Mouse (Mus musculus) forelimb bud, embryonic 11.5 days (tissue): ENCODE data around the gene Nckap5.
A peak's percentile ranks its signal among the peaks of the same experiment; 100 is the strongest.

Experiments
- DNase-seq: peaks from one replicate; pipeline ENCODE4 v3.0.0-alpha.2; 2012; ENCODE audit warnings: low read depth, low spot score

Nckap5 gene

DNA sequence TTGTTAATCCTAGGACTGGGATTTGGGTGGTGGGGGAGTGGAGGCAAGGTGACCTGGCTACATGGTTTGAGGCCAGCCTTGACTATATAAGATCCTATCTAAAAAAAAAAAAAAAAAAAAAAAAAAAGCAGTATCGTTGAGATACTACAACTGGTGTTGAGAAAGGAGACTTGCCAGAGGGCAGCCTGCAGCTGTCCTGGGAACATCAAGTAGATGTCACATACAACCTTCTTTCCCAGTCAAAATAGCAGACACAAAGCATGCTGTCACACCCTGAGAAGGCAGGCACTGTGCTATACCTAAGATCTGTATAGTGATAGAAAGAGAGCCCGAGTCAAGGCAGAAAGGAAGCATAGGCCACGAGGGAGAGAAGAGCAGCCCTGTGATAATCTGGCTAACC, 204.4 kb downstream of the Nckap5 start:
- no peak for DNase-seq

DNA sequence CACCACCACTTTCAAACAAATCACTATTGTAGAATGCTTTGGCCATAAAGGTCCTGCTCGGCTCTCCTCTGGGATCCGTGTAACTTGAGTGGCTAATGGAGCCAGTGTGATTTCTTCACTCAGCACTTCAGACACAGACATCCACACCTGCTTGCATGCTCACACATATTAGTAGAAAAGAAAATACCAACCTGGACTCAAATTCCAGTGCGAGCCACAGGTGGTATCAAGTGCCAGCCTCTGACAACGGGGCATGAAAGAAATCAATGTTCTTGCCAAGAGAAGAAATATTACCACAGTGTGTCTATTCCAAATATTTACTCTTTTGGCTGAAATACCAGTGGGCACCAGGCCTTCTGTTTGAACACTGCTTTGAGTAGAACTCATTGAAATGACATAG, 208.6 kb downstream of the Nckap5 start:
- no peak for DNase-seq

DNA sequence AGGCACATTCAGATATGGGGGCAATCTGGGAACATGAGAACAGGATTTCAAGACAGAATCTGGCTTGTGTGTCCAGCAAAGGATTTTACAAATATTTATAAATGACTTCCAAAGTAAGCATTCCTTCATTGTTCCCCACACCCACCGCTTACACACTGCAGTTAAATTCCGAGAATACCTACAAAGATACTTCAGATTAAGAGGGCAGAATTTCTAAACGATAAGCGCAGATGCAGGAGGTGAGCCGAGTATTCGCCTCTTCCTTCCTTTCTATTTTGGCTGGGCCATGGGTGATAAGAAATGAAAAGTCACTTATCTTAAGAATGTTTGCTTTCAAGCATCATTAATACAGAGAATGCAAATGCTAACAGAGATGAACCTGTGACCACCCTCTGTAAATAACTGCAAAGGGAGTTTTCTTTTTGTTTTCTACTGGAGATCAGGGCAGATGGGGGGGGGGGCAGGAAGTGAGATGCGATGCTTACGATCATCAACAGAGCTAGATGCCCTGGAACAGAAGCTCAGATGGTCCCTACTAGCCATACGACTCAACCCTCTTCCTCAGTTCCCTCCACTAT, 213.0 kb downstream of the Nckap5 start:
- no peak for DNase-seq

DNA sequence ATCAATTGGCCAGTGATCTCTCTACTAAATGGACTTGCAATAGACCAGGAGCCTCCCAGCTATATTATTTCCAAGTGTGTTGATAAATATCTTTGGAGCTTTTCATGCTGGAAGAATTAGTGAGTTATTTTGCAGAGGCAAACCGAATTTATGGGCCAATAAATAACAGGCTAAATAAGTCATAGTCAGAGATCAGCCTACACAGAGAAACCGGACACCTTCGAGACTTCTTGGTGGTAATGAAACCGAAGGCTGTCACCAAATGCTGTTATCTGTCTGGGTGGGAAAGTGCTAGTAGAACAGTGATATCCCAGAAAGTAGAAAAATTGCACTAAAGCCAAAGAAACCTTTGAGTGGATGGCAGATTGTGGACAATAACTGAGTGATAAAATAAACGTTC, 213.6 kb downstream of the Nckap5 start:
- no peak for DNase-seq

DNA sequence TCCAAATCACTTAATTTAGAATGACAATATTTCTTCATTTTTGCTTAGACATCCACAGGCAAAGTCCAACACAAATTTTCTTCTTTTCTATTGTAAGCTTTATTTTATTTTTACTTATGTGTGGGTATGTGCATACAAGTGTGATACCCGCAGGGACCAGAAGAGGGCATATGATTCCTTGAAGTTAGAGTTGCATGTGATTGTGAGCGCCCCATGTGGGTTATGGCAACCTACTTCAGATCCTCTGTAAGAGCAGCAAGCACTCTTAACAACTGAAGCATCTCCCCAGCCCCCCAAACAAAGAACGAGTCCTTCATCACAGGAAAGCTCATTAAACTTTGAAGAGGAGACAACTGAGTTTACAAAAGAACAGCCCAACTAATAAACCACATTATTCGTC, 217.7 kb downstream of the Nckap5 start:
- no peak for DNase-seq

DNA sequence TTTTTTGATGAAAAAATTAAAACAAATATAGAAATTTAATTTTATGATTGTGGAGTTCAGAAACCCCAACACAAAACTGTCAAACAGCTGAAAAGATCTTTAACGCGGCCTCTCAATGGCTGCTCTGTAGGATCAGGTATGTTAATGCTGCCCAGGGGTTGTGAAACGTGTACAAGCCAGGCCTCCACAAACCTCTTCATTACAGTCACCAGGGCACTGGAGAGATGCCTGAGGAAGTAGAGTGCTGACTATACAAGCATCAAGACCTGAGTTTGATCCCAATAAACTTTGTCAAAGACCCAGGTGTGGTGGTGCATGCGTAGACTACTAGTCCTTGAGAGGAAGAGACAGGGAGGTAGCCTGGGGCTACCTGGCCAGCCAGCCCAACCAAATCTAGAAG, 222.0 kb downstream of the Nckap5 start:
- DNase-seq = no peak

DNA sequence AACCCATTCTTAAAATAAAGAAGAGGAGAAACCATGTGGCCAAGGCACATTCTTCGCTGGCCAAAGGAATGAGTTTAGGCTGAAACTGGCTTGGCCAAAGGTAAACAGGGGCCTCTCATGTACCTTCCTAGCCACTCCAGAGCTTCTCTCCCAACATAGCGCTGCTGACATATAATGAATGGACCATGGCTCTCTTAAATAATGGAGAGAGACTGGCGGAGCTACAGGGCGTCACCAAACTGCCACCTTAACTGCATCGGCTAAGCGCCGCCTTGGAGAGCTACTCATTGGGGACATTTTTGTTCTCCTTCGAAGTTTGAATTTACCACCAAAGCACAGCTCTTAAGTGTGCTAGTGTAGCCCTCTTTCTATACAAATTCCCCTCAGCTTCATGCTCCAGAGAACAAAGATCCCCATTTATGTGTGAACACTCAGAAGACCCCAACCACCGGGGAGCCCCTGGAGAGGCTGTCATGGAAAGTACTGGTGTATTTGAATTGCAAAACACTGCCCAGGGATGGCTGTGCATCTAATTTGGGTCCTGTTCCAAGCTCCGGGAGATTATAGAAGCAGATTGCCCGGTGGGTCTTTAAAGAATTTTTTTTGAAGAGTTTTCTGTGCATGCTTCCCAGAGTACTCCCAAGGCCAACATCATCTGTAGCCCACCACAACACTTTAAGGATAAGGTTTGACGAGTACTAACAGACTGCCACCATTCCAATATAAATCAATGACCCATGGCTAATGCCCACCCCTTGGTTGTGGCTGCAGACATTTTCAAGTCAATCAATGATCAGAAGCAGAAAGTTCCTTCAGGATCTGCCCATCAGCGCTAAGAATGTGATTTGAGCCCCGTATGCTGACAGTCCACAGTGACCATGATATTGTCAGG, 224.2 kb downstream of the Nckap5 start:
- DNase-seq = no peak

DNA sequence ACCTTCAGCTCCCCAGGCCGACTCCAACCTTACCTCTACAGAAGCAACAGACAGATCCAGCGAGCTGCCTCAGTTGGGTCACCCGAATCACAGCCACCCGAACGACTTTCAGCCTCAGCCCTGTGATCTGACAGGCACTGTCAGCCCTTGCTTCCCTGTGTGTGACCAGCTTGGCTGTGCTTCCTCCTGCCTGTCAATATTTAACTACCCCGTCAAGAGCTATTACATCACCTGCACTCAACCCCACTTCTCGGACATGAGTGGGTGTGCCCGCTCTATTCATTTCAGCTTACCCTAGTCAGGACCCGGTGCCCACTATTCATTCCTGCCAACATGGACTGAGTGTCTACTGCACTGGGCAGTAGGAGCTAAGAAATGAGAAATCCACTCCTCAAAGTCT, 226.0 kb downstream of the Nckap5 start:
- DNase-seq = no peak

DNA sequence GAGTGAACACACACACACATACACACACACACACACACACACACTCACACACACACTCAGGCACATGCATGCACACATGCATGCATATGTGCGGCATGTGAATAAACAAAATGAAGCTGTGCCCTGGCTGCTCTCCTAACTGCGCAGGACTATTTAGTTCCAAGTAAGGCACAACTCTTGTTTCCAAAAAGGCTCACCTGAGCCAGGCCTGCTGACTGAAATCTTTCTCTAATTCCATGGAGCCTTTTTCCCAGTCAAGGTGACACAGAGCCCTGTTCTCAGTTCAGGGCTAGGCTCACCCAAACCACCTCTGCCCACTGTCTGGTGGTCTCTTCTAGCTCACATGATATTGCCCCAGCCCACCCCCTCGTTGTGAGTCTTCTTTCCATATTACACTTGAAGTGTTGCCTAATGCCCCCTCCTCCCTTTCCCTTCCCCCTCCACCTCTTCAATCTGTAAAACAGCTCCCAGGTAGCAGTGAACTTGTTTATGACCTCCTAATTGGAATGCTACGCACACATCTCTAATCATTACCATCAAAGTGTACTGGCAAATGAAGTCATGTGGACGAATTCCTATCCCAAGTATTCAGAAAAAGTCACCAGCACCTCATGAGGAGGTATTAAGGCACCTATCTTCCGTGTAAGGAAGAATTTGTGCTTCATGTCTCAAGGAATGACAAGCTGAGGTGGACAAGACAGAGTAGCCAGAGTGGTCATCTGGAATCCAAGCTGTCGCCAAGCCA, 226.7 kb downstream of the Nckap5 start:
- DNase-seq = no peak

DNA sequence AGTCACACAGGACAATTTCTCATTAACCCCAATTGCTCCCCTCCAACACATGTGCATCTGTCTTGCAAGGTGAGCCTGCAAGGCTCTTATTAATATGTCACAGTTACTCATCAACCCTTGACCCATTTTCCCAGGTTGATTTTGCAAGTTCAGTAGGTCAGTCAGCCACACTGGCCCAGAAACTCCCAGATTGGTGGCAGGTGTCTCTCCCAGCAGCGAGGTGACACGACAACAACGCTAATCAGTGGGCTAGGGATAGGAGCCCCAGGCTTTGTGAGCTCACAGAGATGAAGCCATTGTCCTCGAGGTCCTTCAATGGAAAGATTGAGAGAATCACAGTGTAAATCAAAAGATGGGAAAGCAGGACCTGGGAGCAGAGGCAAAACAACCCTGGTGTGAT, 230.0 kb downstream of the Nckap5 start:
- no peak for DNase-seq

DNA sequence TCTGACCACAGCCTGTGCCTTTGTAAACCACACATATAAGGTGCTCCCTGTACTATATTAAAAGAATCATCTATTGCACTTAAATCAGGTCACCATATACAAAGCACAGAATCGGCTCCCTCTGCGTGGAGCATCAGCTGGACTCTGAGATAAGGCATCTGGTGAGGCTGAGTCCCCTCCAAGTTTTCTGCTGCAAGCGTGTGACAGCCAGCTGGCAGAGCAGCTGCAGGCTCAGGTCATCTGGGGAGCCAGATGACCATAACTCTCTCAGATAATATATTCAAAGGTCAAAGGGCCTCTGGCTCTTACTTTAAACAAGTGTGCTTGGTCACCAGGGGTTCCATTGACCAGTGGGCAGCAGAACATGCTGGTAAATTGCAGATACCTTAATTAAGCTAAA, 233.2 kb downstream of the Nckap5 start:
- DNase-seq = no peak

DNA sequence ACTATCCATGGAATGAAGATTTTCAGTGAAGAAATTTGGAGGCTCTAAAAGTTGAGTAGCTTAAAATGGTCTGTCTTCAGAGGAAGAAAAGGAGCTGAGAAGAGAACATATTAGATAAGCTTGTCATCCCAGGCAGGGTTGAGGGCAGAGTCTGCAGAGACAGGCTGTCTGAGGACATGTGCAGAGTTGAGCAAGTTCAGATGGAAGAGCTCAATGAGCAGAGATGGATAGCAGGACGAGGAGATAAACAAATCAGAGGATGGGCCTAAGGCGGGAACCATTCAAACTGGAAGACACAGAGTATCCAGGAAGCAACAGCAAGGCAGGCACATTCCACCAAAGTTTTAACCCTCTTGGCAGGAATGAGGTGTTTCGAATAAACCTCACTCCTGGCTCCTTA, 235.8 kb downstream of the Nckap5 start:
- no peak for DNase-seq

DNA sequence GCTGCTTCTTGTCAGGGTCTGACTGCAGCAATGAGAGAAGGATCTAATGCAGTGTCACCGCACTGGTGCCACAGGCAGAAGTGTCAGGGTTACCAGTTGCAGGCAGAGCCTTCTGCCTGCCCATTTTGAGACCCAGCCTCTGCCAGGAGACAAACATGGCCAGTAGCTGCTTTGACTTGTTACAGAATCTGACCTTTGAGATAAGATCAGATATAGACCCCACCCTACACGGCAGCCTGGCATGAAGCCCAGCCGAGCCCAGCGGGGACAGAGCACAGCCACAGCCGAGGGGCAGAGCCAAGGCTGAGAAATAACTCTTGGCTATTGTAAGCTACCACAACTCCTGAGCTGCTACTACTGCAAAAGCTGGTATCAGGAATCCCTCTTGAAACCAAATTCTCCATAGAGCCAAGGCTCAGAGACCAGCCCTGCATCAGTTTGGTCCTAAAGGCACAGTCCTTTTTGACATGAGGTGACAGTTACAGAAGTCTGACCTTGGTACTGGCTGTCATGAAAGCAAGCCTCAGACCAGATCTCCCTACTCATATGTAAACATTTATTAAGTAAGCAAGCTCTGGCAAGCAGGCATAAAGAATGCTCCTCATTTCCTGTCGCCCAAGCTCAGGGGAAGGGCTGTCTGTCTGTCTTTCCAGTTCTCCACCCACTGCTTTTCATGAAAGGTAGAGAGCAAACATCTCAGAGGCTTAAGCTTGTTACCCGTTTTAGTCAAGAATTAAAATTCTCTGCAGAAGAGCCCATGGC, 237.4 kb downstream of the Nckap5 start:
- no peak for DNase-seq

DNA sequence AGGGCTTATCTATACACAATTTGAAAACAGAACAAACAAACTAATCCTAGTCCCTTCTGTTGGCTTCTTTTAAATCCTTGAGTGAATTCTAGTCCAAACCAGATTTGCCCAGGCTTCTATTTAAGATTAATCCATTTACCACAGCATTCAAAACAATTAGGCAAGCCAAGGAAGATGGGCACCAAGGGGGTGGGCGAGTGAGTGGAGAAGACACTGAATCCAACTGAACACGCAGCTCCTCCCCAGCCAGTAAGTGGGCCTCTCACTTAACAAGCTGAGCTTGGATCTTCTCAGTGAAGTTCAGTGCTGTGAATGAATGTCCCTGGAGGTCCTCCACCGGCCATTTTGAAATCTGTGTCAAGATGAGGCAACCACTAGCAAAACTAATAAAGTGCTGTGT, 239.7 kb downstream of the Nckap5 start:
- no peak for DNase-seq

DNA sequence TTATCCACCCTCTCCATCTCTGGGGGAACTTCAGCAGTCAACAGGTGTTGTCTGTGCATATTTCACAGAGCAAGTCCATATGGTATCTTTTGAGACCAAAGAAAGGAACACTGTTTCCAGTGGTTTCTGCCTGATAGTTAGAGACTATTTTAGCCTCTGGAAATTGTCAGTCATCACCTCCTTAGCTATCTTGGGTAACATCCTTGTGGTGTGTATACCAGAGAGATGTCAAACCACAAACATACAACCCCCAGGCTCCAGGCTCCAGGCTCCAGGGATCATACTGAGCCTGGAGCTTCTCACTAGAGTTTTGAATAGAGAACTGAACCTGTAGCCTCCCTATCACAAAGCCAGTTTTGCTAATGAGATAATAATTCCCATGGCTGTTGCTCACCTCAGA, 252.4 kb downstream of the Nckap5 start:
- DNase-seq = no peak

DNA sequence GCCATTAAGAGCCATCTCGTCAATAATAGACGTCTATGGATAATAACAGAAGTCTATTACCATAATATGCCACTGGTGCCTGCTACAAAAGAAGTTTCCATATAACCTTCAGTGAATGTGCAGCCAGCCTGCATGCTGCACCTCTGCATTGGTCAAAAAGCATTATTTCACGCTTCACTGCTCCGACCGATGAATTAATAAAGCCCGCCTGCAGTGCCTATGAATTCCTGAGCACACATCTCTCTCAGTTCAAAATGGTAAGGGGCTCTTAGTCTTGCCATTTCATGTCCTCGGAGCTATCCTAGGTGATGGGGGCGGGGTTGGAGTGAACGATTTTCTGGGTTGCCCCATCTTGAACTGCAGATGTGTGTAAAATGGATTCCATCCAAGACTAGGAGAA, 256.3 kb downstream of the Nckap5 start:
- no peak for DNase-seq

DNA sequence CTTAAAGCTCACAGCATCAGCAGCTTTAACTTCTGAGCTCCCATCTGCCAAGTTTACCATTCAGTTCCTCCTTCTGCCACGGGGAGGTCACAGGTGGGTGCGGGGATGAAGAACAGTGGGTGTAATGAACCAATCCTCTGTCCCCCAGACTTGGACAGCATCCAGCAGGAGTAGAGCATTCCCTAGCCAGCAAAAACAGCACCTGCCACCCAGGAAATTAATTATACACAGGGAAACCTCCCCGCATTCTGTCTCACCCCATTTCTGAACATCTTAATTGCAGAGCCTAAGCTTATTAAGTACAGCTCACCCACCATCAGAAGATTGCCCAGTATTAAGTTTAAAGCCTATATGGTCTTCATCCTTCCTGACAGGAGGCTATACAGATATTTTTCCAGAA, 256.9 kb downstream of the Nckap5 start:
- no peak for DNase-seq

DNA sequence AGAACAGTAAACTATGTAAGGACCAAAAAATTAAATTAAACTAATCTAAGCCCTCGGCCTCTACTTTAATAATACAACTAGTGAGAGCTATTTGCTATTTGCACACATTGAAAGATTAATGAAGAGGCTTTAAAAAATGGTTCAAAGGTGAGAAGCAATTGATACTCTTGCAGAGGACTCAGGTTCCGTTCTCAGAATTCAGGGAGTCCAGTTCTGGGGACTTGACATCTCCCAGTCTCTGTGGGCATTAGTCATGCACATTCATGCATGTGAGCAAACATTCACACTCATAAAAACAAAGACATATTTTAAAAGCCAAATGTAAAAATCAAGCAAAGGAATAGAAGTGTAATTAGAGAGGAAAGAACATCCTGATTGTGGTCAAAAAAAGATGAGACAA, 257.5 kb downstream of the Nckap5 start:
- DNase-seq = no peak

DNA sequence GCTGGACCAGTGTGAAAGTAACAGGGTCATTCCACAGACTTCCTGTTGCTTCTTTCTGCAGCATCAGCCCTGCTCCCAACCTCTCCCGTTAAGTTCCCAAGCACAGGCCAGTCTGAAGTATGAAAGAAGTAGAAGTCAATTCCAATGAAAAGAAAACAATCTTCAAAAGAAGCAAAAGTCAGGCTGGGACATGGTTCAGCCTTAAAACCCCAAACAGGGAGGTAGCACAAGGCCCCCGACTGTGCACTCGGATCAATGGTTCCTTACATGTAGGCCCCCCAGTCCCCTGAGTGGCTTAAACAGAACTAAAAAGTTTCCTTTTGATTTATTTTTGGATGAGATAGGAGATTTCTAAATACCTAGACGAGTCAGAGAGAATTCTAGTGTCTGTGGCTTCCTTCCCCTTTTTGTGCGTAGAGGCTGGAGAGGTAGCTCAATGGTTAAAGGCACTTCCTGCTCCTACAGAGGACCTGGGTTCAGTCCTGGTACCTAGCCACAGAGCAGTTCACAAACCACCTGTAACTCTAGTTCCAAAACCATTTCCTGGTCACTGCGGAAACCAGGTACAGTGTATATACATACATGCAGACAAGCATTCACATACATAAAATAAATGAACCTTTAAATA, 260.9 kb downstream of the Nckap5 start:
- DNase-seq = no peak

DNA sequence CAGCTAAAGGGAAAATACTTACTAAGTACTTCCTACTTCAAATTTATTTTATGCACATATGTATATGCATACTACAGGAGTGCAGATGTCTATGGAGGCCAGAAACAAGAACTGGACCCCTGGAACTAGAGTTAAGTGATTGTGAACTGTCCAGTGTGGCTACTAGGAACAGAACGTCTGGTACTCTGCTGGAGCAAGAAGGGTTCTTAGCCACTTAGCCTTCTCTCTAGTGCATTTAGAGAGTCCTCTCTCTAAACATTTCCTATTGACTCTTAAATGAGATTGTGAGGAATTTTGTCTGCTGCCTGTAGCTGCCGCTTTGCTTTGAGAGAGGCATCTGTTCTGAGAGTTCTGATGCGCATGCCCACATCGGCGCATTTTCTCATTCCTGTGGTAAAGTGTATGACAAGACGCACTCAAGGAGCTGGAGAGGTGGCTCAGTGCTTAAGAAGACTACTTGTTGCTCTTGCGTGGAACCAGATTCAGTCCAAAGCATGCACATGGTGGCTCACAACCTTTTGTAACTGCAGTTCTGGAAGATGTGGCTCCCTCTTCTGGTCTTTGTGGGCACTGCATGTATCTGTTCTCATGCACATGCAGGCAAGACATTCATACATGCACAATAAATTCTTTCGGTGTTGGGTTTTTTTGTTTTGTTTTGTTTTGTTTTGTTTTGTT, 261.9 kb downstream of the Nckap5 start:
- peak; percentile 46 for DNase-seq

DNA sequence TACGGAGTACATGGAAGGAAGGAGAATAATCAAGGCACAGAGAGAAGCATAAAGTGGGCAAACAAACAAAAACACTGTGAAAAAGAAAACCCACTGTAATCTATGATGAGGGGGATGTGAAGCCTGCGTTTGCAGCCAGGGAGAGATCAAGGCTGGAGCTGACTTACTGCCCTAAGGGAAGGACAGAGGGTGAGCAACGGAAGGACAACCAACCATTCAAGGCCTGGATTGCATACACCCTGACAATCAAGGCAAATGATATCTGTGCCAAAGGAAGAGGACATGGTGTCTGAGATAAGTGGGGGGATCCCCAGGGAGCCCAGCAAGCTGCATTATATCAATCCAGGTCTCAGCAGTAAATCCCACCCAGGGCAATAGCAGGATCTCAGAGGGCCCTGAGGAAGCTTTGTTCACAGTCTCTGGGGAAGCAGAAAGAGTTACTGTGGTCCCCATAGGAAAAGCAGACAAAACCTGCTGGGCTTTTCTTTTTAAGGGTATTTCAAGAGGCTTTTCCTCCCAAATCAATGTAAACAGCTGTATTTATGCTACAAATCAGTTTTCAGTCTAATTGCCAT, 265.4 kb downstream of the Nckap5 start:
- no peak for DNase-seq
